Mouse (Mus musculus) cerebellum, postnatal 36 days (tissue): ENCODE measurements at regions not wholly inside any gene's neighbourhood (a gene's known extent, or its start where the extent isn't known, plus 50 kb on each side); places are given as distances from the start of the nearest gene placed in this dataset.

Source experiments
- DNase-seq, 2 experiments: peaks; one replicate each; pipeline ENCODE4 v3.0.0; 2021 to 2022; ENCODE audit warnings: mixed read lengths in 2 of 2

DNA sequence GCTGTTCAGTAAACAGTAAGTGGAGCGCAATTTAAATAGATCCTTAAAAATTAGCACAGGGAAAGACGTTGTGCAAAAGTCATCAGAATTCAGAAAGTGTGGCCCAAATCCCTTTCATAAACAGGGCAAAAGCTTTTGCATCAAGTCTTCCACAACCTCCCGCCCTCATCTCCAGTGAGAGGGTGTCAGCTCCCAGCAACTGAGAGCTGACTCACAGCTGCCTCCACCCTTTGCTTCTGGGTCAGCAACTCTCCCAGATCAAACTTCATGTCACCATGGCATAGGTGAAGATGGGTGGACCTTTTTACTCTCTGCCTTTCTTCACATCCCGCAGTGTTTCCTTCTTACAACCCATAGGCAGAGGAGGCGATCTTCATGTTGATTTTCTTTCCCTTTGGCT lies 768.0 kb downstream of the Gm826 start:
- no peak for DNase-seq

DNA sequence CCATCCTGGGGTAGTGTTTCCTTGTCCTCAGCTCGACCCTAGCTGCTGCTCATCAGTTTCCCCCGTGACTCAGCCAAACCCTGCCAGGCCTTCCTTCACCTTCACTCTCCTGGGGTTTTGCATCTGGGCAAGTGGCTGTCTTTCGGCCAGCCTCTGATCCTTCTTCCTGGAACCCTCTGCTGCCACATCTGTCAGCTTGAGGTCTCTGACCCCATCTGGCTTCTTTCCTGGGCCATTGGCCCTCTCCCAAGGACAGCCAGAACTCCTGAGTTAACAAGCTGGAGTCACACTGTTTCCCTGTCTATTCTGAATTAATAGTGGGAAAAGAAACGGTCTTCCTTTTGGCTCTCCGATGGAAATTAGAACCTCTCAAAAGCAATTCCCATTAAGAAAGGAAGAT lies 767.5 kb downstream of the Gm826 start:
- DNase-seq = no peak

DNA sequence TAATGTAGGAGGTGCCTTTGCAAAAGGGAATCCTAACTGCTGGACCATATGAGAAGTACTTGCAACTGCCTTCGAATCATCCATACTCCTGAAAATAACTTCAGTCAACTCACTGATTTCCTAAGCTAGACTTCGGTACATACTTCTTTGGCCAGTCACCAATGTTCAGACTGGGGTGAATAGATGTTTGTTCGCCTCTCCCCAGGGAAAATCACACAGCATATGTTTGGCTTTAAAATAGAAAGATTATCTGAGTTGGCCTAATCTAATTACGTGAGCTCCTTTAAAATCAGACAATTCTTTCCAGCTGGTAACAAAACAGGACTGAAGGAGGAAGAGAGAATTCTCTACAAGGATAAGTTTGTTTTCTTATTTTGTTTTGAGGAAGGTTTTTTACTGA lies 765.6 kb downstream of the Gm826 start:
- DNase-seq = no peak

DNA sequence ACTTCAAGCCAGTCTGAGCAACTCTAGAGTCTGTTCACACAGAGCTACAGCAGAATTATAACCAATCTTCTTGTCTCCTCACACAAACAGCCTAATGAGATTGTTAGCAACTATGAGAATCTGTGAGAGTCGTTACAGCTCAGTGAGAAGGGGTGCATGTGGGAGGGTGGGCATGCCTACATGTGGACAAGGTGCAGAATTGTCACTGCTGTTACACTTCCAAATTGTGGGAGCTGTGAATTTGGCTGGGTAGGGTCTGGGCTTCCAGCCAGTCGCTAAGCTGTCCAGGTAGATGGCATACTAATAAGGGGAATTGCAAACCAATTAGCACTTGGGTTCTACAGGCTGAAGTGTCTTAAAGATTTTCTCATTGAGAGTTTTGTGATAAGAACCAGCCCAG lies 762.1 kb downstream of the Gm826 start:
- no peak for DNase-seq

DNA sequence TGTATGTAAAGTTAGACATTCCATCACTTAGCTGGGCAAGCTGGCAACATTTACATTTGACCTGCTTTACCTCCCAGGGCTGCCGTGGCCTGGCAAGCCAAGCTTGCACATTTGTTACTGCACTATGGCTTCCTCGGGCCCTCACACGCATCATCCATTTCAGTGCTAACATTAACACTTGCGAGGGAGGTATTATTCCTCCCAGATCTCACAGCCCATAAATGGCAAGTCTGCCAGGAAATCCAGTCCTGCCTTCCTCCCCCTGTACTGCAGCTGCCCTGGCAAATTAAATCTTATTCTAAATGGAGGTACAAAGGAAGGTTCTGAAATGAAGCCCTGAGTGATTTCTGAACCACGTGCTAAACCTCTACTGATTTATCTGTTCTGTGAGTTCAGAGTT lies 758.7 kb downstream of the Gm826 start:
- no peak for DNase-seq

DNA sequence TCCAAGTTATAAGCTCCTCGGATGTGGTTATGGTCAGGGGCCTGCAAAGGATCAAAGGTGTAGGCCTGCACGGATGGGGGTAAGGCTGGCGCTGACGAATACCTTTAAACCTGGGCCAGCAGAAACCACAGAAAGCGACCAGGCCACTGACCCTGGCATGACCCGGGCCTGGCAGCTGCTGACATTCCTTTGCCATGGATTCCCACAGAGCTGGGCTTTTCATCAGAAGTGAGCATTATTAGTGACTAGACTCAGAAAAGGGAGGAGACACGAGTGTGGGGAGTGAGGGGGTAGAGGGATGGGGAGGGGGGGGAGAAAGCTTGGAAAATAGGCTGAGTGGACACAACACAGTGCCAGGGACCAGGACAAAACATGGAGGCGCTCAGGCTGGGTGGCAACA lies 750.9 kb downstream of the Gm826 start:
- DNase-seq = no peak

DNA sequence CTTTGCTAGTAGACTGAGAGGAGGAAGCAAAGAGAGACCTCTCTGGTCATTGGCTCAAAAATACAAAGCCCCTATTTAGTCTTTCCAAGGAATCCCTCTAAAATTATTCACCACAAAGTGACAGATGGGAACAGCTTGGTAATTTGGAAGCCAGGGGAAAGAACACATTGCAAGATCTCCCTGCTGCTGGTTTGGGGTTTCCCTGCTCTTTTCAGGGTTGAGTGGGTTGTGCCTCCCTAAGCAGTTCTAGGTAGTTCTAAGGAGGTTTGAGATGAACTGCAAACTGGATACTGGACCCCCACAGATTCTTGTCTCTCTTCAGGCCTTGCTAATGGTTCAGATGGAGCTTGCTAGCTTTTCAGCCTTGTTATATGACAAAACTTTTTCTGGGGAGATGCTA lies 749.3 kb downstream of the Gm826 start:
- DNase-seq = no peak

DNA sequence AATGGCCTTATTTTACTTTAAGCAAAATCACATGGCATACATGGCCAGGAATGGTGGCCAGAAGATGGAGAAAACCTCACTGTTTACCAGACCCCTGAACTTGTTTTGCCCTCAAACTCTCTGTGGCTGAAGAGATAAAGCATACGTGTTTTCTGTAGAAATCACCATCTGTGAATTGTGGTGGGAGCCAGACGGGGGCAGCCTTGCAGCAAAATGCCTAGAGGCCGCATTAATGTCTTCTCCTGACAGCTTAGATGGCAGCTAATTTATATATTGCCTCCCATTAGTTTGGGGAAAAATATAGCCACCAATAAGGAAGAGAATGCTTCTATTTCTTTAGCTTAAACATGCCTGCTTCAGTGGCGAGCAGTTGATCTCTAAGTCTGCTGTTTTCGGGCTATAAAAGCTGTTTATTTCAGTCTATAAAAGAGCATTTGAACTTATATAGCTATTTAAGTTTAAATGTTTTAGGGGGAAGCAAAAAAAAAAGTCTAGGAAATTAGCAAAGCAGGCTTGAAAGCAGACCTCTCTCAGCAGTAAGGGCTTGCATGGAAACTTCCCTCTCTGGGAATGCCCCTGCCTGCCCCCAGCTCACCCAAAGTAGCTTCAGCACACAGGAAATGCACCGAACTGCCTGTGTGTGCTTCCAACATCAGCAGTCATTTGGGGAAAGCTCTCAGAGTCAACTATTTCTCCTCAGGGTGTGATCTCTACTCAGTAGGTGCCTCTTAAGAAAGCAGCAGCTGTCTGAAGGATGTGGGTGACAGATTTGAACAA lies 747.1 kb downstream of the Gm826 start:
- no peak for DNase-seq

DNA sequence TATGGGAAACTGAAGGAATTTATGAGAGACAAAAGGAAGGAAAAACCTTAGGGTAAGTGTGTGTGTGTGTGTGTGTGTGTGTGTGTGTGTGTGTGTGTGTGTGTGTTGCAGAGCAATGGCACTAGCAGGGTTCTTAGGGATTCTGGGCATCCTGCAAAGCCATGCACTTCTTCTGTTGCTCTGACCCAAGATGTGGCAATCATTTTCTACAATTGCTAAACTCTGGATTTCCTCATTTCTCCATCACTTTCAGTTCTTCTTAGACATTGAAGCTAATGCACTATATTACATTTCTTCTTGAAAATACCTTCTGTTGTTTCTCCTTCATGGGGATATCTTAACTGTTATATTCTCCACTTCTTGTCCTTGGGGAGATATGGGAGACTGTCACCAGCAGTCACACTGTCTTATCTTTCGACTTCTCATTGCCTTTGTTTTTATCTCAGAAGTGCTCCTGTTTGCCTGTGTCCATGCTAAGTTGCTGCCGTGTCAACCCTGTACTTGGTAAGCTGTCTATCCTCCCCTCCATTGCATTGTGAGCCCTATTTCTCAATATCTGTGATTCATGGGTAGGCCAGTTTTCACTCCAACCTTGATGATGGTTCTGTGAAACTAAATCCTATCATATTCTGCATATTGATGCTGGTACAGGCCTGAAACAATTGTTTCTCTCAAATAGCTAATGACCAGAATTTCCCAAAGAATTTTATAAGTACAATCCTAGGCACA lies 742.4 kb downstream of the Gm826 start:
- DNase-seq = no peak

DNA sequence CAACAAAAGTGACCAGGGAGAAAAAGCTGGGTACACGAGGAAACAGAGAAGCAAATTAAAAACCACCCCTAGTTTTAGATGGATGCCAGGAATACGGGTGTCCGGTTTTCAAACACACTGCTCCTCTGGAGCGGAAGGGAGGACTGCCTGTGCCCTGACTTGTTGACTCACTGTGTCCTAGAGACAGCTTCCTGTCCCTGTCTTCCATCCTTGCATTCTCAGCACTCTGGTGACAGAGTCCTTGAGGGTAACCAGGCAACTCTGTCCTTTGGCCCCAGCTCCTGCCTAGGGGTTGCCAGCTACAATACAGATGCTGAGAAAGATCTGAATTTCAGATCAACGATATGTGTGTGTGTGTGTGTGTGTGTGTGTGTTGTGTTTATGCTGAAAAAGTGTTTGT lies 741.1 kb downstream of the Gm826 start:
- no peak for DNase-seq

DNA sequence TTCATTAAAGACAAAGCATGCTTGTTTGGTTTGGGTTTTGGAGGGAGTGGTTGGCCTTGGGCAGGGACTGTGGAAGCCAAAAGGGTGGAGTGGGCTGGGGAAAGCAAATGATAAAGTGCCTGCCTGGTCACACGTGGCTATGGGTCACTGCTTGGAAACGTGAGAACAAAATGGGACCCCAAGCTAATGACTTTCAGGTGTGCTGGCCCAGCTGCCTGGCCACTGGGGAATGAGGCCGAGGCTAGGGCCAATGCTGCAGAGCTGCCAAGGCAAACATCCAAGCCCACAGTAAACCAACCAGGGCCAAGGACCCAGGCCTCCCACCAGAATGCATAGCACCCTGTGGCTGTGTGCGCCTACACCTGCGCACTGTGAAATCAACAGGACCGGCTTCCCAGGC lies 737.7 kb downstream of the Gm826 start:
- DNase-seq = no peak

DNA sequence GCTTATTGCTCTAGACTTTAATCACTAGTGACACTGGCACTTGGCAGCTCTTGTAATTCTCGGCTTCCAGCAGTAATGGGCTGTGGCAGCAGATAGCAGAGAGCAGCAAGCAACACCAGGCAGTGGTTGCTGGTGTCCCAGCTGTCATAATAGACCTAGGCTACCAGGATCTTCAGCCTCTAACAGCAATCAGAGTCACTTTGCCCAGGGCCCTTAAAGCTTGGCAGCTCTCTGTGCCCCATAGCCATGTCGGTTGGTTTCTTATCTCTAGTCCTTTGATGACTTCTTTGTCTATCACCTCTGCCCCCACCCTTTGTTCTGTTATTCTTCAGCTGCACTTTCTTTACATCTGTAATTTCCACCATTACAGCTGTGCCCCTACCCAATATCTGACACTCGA lies 735.9 kb downstream of the Gm826 start:
- no peak for DNase-seq

DNA sequence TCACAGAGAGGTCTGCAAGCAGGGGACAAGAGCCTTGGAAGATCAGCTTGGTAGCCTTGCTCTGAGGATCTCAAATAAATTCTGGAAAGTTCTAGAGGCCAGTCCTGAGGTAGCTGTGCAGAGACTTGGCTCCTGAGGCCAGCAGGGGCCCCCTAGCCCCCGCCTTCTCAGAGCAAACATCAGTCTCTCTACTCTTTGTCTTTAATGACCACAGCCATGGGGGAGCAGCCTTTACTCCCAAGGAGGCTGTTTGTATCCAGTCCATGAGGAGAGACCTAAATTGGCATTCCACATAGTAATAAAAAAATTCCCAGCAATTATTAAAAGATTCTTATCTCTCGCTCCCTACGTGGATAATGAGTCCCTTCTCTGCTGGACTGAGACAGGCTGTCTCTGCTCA lies 726.8 kb downstream of the Gm826 start:
- DNase-seq = no peak

DNA sequence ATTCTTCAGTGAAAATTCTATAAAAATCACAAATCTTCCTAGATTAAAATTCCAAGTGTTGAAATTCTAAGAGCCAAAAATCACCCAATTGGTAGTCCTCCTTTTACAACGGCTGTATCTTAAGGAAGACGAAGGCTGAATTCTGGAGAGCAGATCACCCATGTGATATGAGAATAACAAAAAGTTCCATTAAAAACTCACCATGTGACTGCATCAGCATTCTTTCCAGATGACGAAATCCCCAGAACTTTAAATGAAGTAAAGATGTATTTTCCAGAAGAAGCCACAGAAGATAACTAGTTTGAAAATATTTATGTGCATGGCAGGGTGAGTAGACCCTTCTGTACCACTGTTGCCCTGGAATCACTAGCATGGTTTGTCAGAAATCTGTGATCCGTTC lies 723.5 kb downstream of the Gm826 start:
- no peak for DNase-seq

DNA sequence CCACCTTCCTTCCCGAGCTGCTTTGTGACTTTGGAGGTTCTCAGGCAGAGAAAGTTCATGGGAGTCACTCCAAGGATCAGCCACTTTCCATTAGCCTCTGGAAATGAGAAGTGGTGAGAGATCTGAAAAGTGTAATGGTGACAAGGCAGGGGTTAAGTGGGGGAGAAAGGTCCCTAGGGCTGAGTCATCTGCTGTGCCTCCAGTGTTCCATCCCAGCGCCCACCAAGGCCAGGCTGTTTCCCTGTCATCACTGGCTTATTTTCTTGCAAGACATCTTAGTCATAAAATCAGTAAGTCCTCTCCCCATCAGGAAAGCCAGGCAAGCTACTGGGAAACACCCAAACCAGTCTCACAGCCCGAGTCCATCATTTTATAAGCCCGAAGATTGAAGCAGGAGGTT lies 717.3 kb downstream of the Gm826 start:
- no peak for DNase-seq

DNA sequence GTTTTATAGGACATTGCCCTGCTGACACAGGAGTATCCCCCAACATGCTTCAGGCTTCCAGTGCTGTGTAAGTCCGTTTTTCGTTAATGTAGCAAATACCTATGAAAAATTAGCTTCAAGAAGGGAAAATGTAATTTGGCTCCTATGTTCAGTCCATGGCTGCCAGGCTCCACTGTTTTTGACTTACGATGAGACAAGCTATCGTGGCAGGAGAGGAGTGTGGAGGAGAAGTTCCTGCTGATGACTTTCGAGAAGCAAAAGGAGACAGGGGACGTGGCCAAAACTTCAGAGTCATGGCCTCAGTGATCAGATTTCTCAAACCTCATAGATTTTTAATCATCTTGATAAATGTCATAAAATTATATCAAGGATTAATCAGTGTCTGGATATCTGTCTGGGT lies 712.7 kb downstream of the Gm826 start:
- DNase-seq = no peak

DNA sequence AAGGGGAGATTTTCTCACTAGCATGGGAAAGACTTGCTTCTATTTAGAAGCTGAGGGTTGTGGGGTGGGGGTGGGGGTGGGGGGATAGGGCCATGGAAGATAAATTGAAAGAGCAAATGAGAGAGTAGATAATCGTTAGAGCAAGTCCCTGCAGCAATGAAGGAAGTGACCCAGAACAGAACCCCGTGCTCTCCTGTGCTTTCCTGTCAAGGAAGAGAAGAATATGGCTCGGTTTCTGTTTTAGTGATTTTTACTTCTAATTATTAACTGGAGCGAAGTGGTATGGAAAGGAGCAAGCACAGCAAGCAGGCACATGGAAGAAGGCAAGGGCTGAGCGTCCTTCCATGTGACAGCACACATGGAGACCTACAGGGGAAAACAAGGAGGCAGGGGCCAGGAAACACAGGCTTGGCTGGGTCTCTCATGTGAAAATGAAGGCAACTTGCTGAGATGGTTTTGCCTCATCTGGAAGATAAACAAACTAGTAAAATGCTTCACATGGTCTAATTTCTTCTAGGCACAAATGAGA lies 711.8 kb downstream of the Gm826 start:
- DNase-seq = no peak

DNA sequence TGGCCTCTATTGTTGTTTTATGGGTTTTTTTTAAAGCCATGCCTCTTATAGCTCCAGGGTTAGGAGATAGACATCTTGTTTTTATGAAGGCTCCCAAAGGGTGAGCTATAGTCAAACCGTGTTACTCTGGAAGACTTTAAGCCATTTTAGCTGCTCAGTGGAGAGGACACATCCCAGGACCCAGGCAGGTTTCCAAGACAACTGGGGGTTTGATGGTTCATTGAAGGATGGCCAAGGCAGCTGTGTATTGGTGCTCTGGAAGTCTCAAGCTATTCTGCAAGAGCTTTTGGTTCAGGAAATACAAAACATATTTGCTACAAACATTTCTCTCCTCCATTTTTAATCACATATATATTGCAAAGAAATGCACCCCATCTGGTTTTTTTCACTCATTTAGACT lies 708.7 kb downstream of the Gm826 start:
- DNase-seq = no peak

DNA sequence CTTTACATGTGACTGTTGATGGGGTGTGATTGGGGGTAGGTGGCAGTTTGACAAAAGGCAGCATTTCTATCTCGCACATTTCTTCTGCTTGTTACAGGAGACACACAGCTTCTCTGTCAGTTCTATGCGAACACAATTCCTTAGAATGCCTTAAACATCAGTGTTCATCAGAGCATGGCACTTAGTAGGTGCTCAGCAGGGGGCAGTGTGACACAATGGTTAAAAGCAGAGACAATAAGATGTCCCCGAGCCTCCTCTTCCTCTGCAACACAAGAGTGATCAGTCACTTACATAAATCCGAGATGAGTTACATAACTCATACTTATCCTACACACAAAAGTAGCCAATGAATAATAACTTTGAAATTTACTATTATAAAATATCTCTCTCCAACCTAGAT lies 688.1 kb downstream of the Gm826 start:
- no peak for DNase-seq

DNA sequence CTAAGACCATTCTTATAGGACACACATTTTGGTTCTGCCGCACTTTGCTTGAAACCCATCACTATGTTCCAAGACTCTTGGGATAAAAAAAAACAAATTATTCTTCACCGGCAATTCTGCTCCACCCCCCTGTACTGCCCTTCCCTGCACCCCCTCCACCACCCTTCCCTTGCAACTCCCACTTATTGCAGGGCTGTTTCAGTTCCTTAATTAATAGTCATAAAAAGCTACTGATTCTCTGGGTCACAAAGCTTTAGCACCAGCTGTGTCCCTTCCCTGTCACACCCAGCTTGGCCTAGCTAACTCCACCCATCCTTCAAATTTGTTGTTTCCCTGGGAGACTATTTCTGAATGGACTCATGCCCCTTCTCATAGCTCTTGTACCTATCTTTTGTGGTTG lies 687.4 kb downstream of the Gm826 start:
- DNase-seq = no peak

DNA sequence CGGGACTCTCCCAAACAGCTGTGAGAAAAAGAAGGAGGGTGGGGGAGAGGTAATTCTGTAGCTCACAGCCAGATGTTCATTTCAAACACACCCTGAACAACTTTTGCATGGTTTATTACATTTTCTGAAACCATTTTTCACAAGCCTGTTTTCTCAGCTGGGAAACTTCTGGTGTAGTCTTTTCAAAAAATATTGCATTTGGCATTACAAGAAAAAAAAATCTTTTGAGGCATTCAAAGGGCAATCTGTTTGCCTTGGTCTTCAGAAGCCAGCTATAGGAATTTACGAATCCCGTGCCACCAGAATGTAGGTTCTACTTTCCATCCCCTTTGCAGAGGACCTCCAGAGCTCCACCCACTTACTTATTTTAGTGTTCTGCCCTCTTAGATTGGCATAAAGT lies 681.7 kb downstream of the Gm826 start:
- no peak for DNase-seq

DNA sequence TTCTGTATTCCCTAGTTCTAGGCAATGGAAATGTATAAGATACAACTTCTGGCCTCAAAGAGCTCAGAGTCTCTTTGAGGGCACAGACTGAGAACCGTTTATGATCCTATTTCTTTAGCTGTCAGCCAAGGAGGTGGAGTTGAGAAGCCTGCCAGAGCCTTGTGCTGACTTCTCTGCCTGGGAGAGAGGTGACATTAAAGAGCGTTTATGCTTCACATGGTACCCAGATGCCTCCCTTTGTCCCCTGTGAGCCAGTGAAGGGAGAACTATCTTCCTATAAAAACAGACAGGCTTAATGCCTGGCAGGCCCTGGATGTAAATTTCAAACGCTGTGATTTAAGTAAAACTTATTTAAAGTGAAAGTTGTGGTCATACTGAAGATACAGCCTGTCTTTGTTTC lies 657.1 kb downstream of the Gm826 start:
- no peak for DNase-seq

DNA sequence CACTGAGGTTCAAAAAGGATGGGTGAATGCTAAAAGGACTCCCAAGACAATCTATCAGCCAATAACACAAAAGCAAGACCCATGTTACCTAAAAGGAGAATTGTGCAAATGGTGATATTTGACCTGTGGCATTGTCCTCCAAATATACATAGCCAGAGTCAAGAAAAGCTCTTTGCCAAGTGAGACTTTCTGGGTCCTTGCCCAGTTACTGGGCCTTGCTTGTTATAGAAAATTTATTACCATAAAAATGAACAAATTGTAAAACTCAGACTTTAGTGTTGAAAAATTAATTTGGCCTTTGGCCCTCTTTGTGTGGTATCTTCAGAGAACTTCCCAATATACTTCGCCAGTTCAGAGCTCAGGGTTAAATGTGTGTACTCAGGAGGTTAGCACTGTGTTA lies 653.3 kb downstream of the Gm826 start:
- DNase-seq = no peak

DNA sequence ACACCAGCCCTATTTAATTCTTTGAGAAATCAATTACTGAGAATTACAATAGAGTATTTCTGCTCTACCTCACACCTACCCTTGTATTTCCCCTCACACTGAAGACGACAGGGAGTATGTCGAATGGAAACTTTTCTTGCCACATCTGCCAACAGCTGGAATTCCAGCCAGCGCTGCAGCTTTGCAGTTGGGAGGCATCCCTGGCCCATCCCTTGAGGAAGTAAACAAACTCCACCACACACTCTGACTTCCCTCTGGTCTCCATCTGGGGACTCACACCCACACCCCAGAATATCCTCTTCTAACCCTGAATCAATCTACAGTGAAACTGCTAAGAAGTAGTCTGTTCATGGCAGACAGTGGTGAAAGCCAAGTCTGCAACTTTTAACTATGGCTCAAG lies 630.9 kb downstream of the Gm826 start:
- no peak for DNase-seq

DNA sequence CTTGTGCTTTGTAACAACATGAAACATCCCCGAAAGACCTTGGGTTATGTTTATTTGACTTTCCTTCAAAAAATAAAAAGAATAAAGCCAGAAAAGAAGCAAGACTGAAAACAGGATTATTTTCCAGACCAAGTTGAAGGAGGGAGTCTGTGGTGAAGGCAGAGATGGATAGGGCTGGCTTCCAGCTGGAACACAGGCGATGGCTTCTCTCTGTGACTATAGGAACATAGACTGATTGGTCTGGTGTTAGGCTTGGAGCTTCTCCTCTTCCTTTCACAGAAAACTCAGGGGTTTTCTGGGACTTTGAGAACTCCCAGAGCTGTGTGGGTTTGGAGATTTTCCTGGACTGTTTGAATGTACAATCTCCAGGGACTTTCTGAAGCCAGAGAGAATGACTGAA lies 625.8 kb downstream of the Gm826 start:
- no peak for DNase-seq
